Mouse (Mus musculus) liver, postnatal 0 days (tissue): ENCODE measurements around the gene St6gal1.

Experiments
- CTCF ChIP-seq: sonication (generic); IDR thresholded peaks from 2 replicates; pipeline ENCODE4 v1.5.1; 2016; ENCODE audit warnings: antibody characterized with exemption, low read depth
- EP300 ChIP-seq: IDR thresholded peaks from 2 replicates; pipeline ENCODE4 v1.6.1; 2016; ENCODE audit warnings: antibody characterized with exemption, low read depth, mild to moderate bottlenecking

GRCm38 (mm10) chr16:23250556-23251444, 26.3 kb downstream of the St6gal1 start:
- TF ChIP-seq CTCF = no peak
- TF ChIP-seq EP300 = no peak
